Mouse (Mus musculus) kidney, postnatal 36 days (tissue): ENCODE data around the gene Arfgap2.
A peak's percentile ranks its signal among the peaks of the same experiment; 100 is the strongest.

ENCODE experiments used
- DNase-seq, 2 experiments: peaks; one replicate each; pipeline ENCODE4 v3.0.0; 2021 to 2022; ENCODE audit warnings: mixed read lengths in 2 of 2

The Arfgap2 gene

GRCm38 (mm10) chr2:91312578-91313311, 48.0 kb downstream of the Arfgap2 start:
- DNase-seq: peak in 1 of 2 experiments; percentile 39

- no peak for DNase-seq
Measured at GRCm38 (mm10) chr2:91314184-91314583, 49.4 kb downstream of the Arfgap2 start.

- no peak for DNase-seq
Measured at GRCm38 (mm10) chr2:91320559-91321529, 56.1 kb downstream of the Arfgap2 start.

- no peak for DNase-seq
Measured at GRCm38 (mm10) chr2:91321923-91322322, 57.1 kb downstream of the Arfgap2 start.

GRCm38 (mm10) chr2:91322490-91322889, 57.7 kb downstream of the Arfgap2 start:
- no peak for DNase-seq

- no peak for DNase-seq
Measured at GRCm38 (mm10) chr2:91324346-91324745, 59.6 kb downstream of the Arfgap2 start.

GRCm38 (mm10) chr2:91324761-91325421, 60.1 kb downstream of the Arfgap2 start:
- no peak for DNase-seq
